Mouse (Mus musculus) layer of hippocampus, adult 11-12 months (tissue): Measurements from ENCODE around the gene Fbh1.
"Not testable (repeated sequence)": the region's sequence is repeated elsewhere in the genome, so short reads cannot be mapped to it uniquely, and the experiment has no call there.

Experiments used
- DNase-seq: peaks from one replicate; pipeline ENCODE4 v3.0.0; 2022; ENCODE audit warnings: low spot score

Gene Fbh1

DNA sequence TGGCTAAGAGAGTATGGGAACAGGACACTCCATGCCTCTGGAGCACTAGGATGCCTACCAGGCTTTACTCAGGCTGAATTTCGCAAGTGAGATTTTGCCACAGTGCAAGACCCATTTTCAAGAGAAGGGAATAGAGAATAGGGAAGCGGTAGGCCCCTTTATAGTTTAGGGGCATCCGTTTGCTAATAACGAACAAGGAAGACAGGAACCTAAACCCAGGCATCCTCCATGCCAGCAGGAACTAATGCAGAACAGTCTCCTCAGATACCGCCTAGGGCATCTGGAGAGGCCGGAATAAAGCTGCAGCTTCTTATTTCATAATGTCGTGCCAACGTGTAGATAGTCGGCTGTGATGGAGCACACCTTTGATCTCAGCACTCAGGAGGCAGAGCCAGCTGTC is 54.8 kb downstream of the Fbh1 start:
- DNase-seq, result no peak

DNA sequence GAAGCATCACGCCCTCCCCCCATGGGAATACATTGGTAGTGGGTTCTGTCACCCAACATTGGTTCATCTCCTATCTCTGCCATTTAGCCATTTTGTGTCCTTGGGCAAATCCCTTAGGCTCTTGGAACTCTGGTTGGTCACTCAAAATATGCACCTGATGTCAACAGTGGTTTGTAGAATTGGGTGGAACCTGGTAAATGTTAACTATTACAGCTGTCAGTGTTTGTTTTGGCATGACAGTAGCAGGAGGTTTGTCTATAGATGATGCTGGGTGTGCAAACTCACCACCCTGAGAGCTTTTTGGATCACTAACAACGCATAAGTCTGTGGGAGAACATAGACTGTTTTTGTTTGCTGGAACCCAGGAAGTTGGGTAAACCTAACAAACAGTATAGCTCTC is 58.8 kb downstream of the Fbh1 start:
- no peak for DNase-seq

GRCm38 (mm10) chr2:11714535-11714934 is 62.8 kb downstream of the Fbh1 start:
- peak; percentile 51 for DNase-seq

DNA sequence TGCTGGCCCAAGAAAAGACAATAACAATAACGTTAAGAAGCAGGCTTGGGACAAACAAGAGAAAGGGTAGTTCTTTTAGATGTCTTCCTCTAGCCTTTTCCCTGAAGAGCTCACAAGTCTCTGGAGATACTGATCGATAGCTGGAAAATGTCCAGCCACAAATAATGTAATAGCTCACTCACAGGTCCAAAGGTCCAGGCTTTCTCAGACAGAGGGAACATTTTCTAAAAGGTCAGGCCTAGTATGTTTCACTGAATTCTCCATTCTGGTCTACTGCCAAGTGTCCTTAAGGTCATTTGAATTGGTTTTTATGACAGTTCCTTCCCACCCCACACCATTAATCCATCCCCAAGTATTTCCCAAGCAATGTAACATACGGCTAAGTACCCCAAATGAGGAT is 64.4 kb downstream of the Fbh1 start:
- no peak for DNase-seq

- DNase-seq, result no peak
Measured at GRCm38 (mm10) chr2:11712483-11712990, 64.8 kb downstream of the Fbh1 start.

DNA sequence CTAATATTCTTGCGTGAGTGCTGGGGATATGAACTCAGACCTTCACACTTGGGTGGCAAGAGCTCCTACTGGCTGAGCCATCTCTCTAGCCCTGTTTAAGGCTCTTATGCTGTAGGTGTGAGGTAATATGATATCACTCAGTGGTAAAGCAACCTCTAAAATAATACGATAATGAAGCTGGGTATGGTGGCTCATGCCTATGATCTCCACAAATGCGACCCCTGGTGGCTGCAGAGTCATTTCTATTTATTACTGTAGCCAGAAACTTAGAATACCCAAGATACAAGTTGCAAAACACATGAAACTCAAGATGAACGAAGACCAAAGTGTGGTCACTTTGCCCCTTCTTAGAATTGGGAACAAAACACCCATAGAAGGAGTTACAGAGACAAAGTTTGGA is 67.3 kb downstream of the Fbh1 start:
- not testable (repeated sequence) for DNase-seq

DNA sequence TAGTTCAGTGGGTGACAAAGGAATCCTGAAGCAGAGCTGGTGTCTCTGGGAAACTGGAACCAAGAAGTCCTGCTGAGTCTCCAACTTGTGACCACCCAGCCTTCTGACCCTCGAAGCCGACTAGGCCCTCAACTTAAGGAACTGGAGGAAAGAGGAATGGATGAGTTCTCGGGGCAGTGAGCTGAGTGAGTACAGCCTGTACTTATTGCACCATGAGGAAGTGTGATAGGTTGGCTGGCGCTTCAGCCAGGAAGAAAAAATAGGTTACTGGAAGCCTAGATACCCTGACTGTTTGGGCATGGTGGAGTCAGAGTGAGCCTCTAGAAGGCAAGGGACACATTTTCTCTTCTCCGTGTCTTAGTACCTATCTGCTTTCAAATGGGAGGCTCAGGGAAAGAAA is 68.8 kb downstream of the Fbh1 start:
- DNase-seq, result no peak

DNA sequence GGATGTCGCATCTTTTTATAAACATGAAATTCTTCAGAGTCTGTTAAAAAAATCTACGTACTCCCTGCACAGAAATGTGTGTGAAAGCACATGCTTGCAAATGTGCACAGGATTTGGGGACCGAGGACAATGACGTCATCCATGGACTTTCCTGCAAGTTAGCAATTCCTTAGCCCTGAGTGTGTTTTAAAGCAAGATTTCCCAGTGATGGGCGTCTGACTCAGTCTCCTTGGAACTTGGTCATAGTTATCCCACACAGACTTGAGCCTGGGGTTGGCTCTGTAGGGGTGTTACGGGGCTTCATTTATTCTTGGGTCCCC is 70.7 kb downstream of the Fbh1 start:
- no peak for DNase-seq

DNA sequence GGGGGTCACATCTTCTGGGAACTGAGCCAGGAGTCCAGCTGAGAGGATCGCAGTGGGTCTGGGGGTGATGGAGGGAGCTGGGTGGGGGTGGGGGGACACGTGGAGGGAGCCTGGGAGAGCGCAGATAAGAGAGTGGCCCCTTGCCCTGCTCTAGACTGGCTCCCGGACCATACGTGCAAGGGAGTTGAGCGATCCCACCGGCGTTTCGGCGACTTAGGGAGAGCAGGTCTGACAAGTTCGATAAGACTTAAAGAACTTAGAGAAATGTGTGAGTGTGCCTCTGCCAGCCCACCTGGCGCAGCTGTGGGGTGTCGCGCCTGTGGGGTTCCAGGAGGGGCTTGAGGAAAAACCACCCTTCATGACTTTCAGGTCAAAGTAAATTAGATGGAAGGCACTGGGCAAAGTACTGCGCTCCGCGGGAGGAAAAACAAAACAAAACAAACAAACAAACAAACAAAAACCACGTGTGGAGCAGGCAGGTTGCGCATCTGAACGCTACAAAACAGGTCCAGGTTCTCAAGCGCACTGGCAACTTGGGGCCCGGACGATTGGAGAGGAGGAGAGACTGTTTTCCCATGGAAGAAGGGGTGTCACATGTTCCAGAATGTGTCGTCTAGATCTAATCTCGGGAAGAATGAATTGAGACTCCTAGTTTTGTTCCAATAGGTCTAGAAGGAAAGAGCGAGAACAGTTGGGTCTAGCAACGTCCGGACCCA is 71.2 kb downstream of the Fbh1 start:
- no peak for DNase-seq

- peak; percentile 56 for DNase-seq
Measured at GRCm38 (mm10) chr2:11705201-11706025, 72.0 kb downstream of the Fbh1 start, which contains the start of gene Il15ra. Gene Il15ra, plus strand, starts transcription at chr2:11705290.

DNA sequence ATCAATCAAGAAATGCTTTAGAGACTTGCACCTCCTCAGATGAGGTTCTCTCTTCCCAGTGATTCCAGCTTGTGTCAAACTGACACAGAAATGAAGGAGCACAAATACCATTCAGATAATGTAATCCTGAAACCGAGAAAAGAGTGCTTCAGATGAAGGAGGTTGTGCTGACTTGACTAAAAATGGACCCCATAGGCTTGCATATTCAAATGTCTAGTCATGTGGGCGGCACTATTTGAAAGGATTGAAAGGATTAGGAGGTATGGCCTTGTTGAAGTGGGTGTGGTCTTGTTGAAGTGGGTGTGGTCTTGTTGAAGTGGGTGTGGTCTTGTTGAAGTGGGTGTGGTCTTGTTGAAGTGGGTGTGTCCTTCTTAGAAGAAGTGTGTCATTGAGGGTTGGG is 77.5 kb downstream of the Fbh1 start:
- no peak for DNase-seq

DNA sequence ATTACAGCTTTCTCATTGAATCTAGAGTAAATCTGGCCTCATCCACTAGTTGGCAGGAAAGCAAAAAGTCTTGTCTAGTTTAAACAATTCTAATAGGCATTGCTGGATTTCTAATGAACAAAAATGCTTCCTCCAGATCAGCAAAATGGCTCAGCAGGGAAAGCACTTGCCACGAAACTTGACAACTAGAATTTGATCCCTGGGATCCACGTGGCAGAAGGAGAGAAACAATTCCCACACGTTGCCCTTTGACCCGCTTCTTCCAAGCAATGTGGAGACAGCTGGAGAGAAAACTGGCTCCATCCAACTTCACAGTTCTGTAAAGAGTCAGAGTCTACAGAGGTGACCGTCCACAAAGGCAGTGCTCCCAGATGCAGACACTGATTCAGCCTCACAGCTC is 78.4 kb downstream of the Fbh1 start:
- no peak for DNase-seq

DNA sequence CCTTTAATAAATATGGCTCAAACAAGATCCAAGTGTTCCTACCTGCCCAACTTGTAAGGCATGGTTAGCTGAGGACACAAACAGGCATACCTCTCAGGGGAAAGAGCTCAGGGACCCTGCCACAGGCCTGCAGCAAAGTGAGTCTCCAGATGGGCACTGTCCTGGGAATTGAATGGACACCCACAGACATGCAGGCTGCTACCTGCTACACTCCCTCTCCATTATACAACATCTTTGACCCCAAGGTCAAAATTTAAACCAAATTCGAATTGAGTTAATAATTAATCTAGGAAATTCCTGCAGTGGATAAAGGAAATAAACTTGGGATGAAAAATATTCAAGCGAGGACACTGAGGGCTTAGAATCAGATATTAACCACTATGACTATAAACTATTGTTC is 81.5 kb downstream of the Fbh1 start:
- no peak for DNase-seq

DNA sequence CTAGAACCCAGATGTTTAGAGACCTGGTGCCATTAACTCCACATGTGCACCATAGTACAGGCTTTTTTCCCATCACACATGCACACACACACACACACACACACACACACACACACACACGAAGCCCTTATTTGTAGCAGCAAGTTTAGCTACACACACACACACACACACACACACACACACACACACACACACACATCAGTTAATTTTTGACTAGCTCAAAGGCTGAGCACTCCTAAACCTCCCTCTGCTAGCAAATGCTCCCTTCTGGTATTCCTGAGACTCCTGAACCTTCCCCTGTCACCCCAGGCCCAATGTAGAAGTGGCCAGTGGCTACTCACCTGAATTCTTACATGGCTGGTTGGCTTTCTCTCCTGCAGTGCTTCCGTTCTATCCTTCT is 83.3 kb downstream of the Fbh1 start:
- no peak for DNase-seq

GRCm38 (mm10) chr2:11693352-11693751 is 84.0 kb downstream of the Fbh1 start:
- no peak for DNase-seq
